In genomic region chr2:174291029-174291661, GRCm38 (mm10) we compare ENCODE assay signal across 10 mouse cellular contexts. TPM values are rescaled to one million over a fixed set of nuclear protein-coding genes. Genes with fewer than 3 reads are reported as not detected.
A peak's percentile ranks its signal among the peaks of the same experiment; 100 is the strongest.
DNase-seq lines count a peak whose midpoint lies in the region; ATAC-seq and TF ChIP-seq lines count a peak whose summit lies in the region.
"Had no signal": no experiment of that assay in that cellular context is flagged by ENCODE, and none has a peak within 500 bp of the region (broad histone marks: within the 10 kb centered on the region; RNA-seq: fewer than 3 reads in every experiment).

No protein-coding gene starts in this region.

- H3K9me3 ChIP-seq in heart, postnatal 0 days (replicated peaks; ENCODE audit: control insufficient read depth, low read length), result peaks cover 15% of the 10 kb centered on the region; the same call in 1 of the 2 replicates
- H3K9me3 ChIP-seq in embryonic facial prominence, embryonic 12.5 days, result peaks cover 22% of the 10 kb centered on the region
- peaks cover 20% of the 10 kb centered on the region for H3K9me3 ChIP-seq in hindbrain, embryonic 14.5 days (ENCODE audit: control insufficient read depth, low read length)
- H3K9me3 ChIP-seq in midbrain, embryonic 16.5 days (replicated peaks; ENCODE audit: control insufficient read depth, low read length, poor library complexity, severe bottlenecking), result peaks cover 16% of the 10 kb centered on the region

- no peak for TF ChIP-seq CTCF in heart, postnatal 0 days (IDR thresholded peaks at IDR 0.05; ENCODE audit: low read depth)

- H3K4me2 ChIP-seq in heart, postnatal 0 days (ENCODE audit: low read depth, low read length), result peak overlapping the region; percentile 24
- H3K4me2 ChIP-seq in embryonic facial prominence, embryonic 12.5 days (replicated peaks), result peak overlapping the region; percentile 60
- H3K4me2 ChIP-seq in hindbrain, embryonic 14.5 days (replicated peaks), result peak overlapping the region; percentile 74
- H3K4me2 ChIP-seq in midbrain, embryonic 16.5 days (ENCODE audit: low read length), result peak overlapping the region; percentile 76

- peaks cover 11% of the 10 kb centered on the region; the same call in 1 of the 2 replicates for H3K4me1 ChIP-seq in heart, postnatal 0 days (ENCODE audit: control insufficient read depth, insufficient read depth)
- H3K4me1 ChIP-seq in embryonic facial prominence, embryonic 12.5 days, result peaks cover 21% of the 10 kb centered on the region
- peaks cover 27% of the 10 kb centered on the region for H3K4me1 ChIP-seq in hindbrain, embryonic 14.5 days (replicated peaks; ENCODE audit: control insufficient read depth, insufficient read depth, low read length)
- peaks cover 35% of the 10 kb centered on the region for H3K4me1 ChIP-seq in midbrain, embryonic 16.5 days (ENCODE audit: control insufficient read depth, insufficient read depth, low read length)

- H3K36me3 ChIP-seq in heart, postnatal 0 days (replicated peaks; ENCODE audit: control insufficient read depth, insufficient read depth, low read length), result peaks cover 6% of the 10 kb centered on the region
- H3K36me3 ChIP-seq in embryonic facial prominence, embryonic 12.5 days, result peaks cover 26% of the 10 kb centered on the region
- peaks cover 7% of the 10 kb centered on the region for H3K36me3 ChIP-seq in hindbrain, embryonic 14.5 days (replicated peaks; ENCODE audit: control insufficient read depth, insufficient read depth)
- peaks cover 7% of the 10 kb centered on the region for H3K36me3 ChIP-seq in midbrain, embryonic 16.5 days (ENCODE audit: control insufficient read depth, insufficient read depth, low read length)

- H3K27me3 ChIP-seq in heart, postnatal 0 days (ENCODE audit: control insufficient read depth, insufficient read depth, low read length), result peaks cover 29% of the 10 kb centered on the region
- H3K27me3 ChIP-seq in embryonic facial prominence, embryonic 12.5 days, result peaks cover 11% of the 10 kb centered on the region
- H3K27me3 ChIP-seq in hindbrain, embryonic 14.5 days (ENCODE audit: control insufficient read depth, insufficient read depth, low read length), result peaks cover 28% of the 10 kb centered on the region
- H3K27me3 ChIP-seq in midbrain, embryonic 16.5 days (ENCODE audit: control insufficient read depth, insufficient read depth, low read depth, low read length), result peaks cover 14% of the 10 kb centered on the region

- TF ChIP-seq EP300 in heart, postnatal 0 days (IDR thresholded peaks at IDR 0.05; ENCODE audit: low read depth), result no peak

- H3K4me3 ChIP-seq in heart, postnatal 0 days (ENCODE audit: low read depth, low read length), result no peak overlapping the region
- H3K4me3 ChIP-seq in embryonic facial prominence, embryonic 12.5 days, result peak overlapping the region; percentile 18
- H3K4me3 ChIP-seq in hindbrain, embryonic 14.5 days (replicated peaks; ENCODE audit: low read length), result peak overlapping the region; percentile 33
- H3K4me3 ChIP-seq in midbrain, embryonic 16.5 days (ENCODE audit: low read depth, low read length), result peak overlapping the region; percentile 38

- H3K9ac ChIP-seq in heart, postnatal 0 days (replicated peaks; ENCODE audit: low read depth, low read length), result no peak overlapping the region
- H3K9ac ChIP-seq in embryonic facial prominence, embryonic 12.5 days, result no peak overlapping the region
- peak overlapping the region; percentile 61 for H3K9ac ChIP-seq in hindbrain, embryonic 14.5 days
- peak overlapping the region; percentile 58 for H3K9ac ChIP-seq in midbrain, embryonic 16.5 days (ENCODE audit: low read depth, low read length)

- WGBS in heart, postnatal 0 days, result 53% methylated on average over 8 of the region's 8 CpGs
- WGBS in embryonic facial prominence, embryonic 12.5 days, result 42% methylated on average over 8 of the region's 8 CpGs
- WGBS in hindbrain, embryonic 14.5 days, result 53% methylated on average over 8 of the region's 8 CpGs
- 47% methylated on average over 8 of the region's 8 CpGs for WGBS in midbrain, embryonic 16.5 days

- no peak overlapping the region for H3K27ac ChIP-seq in heart, postnatal 0 days (ENCODE audit: low read depth)
- H3K27ac ChIP-seq in embryonic facial prominence, embryonic 12.5 days, result no peak overlapping the region
- H3K27ac ChIP-seq in hindbrain, embryonic 14.5 days, result 0 out of 2 replicates have a peak overlapping the region, but pooled peaks have one; percentile 38
- H3K27ac ChIP-seq in midbrain, embryonic 16.5 days (ENCODE audit: low read length), result peak overlapping the region; percentile 40; the same call in 1 of the 2 replicates

- DNase-seq in heart, postnatal 0 days (ENCODE audit: low spot score), result no peak
- no peak for DNase-seq in heart, adult 18-20 months
- DNase-seq in hindbrain, embryonic 14.5 days (ENCODE audit: low spot score), result no peak
- no peak for DNase-seq in thymus, postnatal 14 days
- DNase-seq: cerebellum, adult 18-20 months; lung, adult 2 months had no signal

- ATAC-seq in heart, postnatal 0 days (ENCODE audit: insufficient read depth, low read depth), result no peak
- no peak for ATAC-seq in embryonic facial prominence, embryonic 12.5 days (ENCODE audit: insufficient number of reproducible peaks, insufficient read depth, low FRiP score, low TSS enrichment)
- ATAC-seq in hindbrain, embryonic 14.5 days (ENCODE audit: low FRiP score), result no peak
- no peak for ATAC-seq in midbrain, embryonic 16.5 days
- ATAC-seq in erythroblast, adult 5-6 weeks (replicated peaks; ENCODE audit: low FRiP score, poor library complexity, severe bottlenecking), result no peak
- ATAC-seq in CD4-positive, CD25-positive, alpha-beta regulatory T cell, adult 4 months, result no peak

RNA-seq across cellular contexts. Expression of gene Gnas, which starts 7.0 kb away (rescaled TPM):
- total RNA-seq in heart, postnatal 0 days (2014; rRNA removed; ENCODE audit: low replicate concordance), result 1,131 and 1,208 TPM in 2 replicates
- 1,263 and 1,283 TPM in 2 replicates for polyA plus RNA-seq in heart, postnatal 0 days (2015; fragmentation: Nextera tagmentation; extraction: Ambion mirVana)
- total RNA-seq in heart, adult 18-20 months (2021), result 1,000 to 10,000 TPM; 1,194 to 1,253 TPM
- 1,926 and 2,042 TPM in 2 replicates for polyA plus RNA-seq in embryonic facial prominence, embryonic 12.5 days (2016; fragmentation: Nextera tagmentation; extraction: Ambion mirVana)
- 1,800 and 1,897 TPM in 2 replicates for polyA plus RNA-seq in hindbrain, embryonic 14.5 days (2014; fragmentation: Nextera tagmentation; extraction: Ambion mirVana)
- 1,445 and 1,454 TPM in 2 replicates for polyA plus RNA-seq in midbrain, embryonic 16.5 days (2015; fragmentation: Nextera tagmentation; extraction: Ambion mirVana)
- total RNA-seq in erythroblast, adult 5-6 weeks (2015; ENCODE audit: low replicate concordance), result 236 and 242 TPM in 2 replicates
- total RNA-seq in erythroblast, adult 5-6 weeks (2017; ENCODE audit: low replicate concordance), result 156 and 162 TPM in 2 replicates
- 100 to 1,000 TPM in 1 of 2 experiments, 10 to 100 TPM in 1; 96.1 to 130 TPM for polyA plus RNA-seq in CD4-positive, CD25-positive, alpha-beta regulatory T cell, adult 4 months (2017; shearing (Covaris generic))

RNA-seq across cellular contexts. Expression of gene Gm20721, which starts 55.4 kb away (rescaled TPM):
- not detected in 2 replicates for total RNA-seq in heart, postnatal 0 days (2014; rRNA removed; ENCODE audit: low replicate concordance)
- 11.3 and 15.8 TPM in 2 replicates for polyA plus RNA-seq in heart, postnatal 0 days (2015; fragmentation: Nextera tagmentation; extraction: Ambion mirVana)
- 1 to 10 TPM; 1.8 to 2.3 TPM for total RNA-seq in heart, adult 18-20 months (2021)
- 17.3 and 19.9 TPM in 2 replicates for polyA plus RNA-seq in embryonic facial prominence, embryonic 12.5 days (2016; fragmentation: Nextera tagmentation; extraction: Ambion mirVana)
- polyA plus RNA-seq in hindbrain, embryonic 14.5 days (2014; fragmentation: Nextera tagmentation; extraction: Ambion mirVana), result 8.6 and 10.9 TPM in 2 replicates
- polyA plus RNA-seq in midbrain, embryonic 16.5 days (2015; fragmentation: Nextera tagmentation; extraction: Ambion mirVana), result 11.1 and 15.0 TPM in 2 replicates
- total RNA-seq in erythroblast, adult 5-6 weeks (2015; ENCODE audit: low replicate concordance), result not detected in 2 replicates
- total RNA-seq in erythroblast, adult 5-6 weeks (2017; ENCODE audit: low replicate concordance), result 0.43 and 8.5 TPM in 2 replicates
- polyA plus RNA-seq in CD4-positive, CD25-positive, alpha-beta regulatory T cell, adult 4 months (2017; shearing (Covaris generic)), result 1 to 10 TPM; 1.6 to 2.3 TPM
- polyA plus RNA-seq: lung, adult 2 months had no signal

Comparison
In these comparisons a context has a peak if more than half of its experiments do, and no peak if none do; other contexts are left out.
1. H3K27ac ChIP-seq: peak in hindbrain, embryonic 14.5 days (single experiment) and midbrain, embryonic 16.5 days (single experiment); none in heart, postnatal 0 days (single experiment) and embryonic facial prominence, embryonic 12.5 days (single experiment).
2. H3K4me2 ChIP-seq: peak in every context shown above with its lines; median percentile 76 in midbrain, embryonic 16.5 days; 74 in hindbrain, embryonic 14.5 days; 60 in embryonic facial prominence, embryonic 12.5 days; 24 in heart, postnatal 0 days.
3. H3K9ac ChIP-seq: peak in hindbrain, embryonic 14.5 days (single experiment) and midbrain, embryonic 16.5 days (single experiment); none in heart, postnatal 0 days (single experiment) and embryonic facial prominence, embryonic 12.5 days (single experiment).